27 mouse cellular contexts compared by ENCODE assay signal in genomic region chr5:122555107-122555506, GRCm38 (mm10). TPM values are rescaled to one million over a fixed set of nuclear protein-coding genes. Genes with fewer than 3 reads are reported as not detected.
DNase-seq lines count a peak whose midpoint lies in the region; ATAC-seq and TF ChIP-seq lines count a peak whose summit lies in the region.
"Had no signal": no experiment of that assay in that cellular context is flagged by ENCODE, and none has a peak within 500 bp of the region (broad histone marks: within the 10 kb centered on the region; RNA-seq: fewer than 3 reads in every experiment).

No protein-coding gene starts in this region.

- peaks cover 12% of the 10 kb centered on the region for H3K4me1 ChIP-seq in heart, postnatal 0 days (ENCODE audit: control insufficient read depth, insufficient read depth)
- peaks cover 3% of the 10 kb centered on the region for H3K4me1 ChIP-seq in heart, adult 2 months (ENCODE audit: control insufficient read depth, insufficient read depth, low read length)
- H3K4me1 ChIP-seq in liver, adult 2 months (ENCODE audit: control insufficient read depth, insufficient read depth, low read length) = no peaks in the 10 kb centered on the region
- H3K4me1 ChIP-seq in liver, embryonic 13.5 days (replicated peaks) = peaks cover 13% of the 10 kb centered on the region
- H3K4me1 ChIP-seq in liver, embryonic 16.5 days (ENCODE audit: control insufficient read depth, low read depth, low read length) = no peaks in the 10 kb centered on the region
- H3K4me1 ChIP-seq in midbrain, embryonic 13.5 days (replicated peaks) = no peaks in the 10 kb centered on the region
- H3K4me1 ChIP-seq: embryonic facial prominence, embryonic 12.5 days; embryonic facial prominence, embryonic 15.5 days; forebrain, embryonic 12.5 days; forebrain, embryonic 15.5 days; hindbrain, embryonic 10.5 days; hindbrain, embryonic 13.5 days had no signal

- H3K27ac ChIP-seq in heart, postnatal 0 days (ENCODE audit: low read depth) = peak overlapping the region; percentile 20; the same call in 1 of the 2 replicates
- no peak overlapping the region; the same call in 1 of the 2 replicates for H3K27ac ChIP-seq in heart, adult 2 months
- no peak overlapping the region for H3K27ac ChIP-seq in liver, adult 2 months (replicated peaks; ENCODE audit: insufficient read depth, low read depth, low read length)
- H3K27ac ChIP-seq in liver, embryonic 13.5 days = no peak overlapping the region
- H3K27ac ChIP-seq in liver, embryonic 16.5 days (ENCODE audit: low read length) = no peak overlapping the region
- no peak overlapping the region for H3K27ac ChIP-seq in midbrain, embryonic 13.5 days
- no peak overlapping the region for H3K27ac ChIP-seq in left cerebral cortex, adult 2 months
- H3K27ac ChIP-seq: embryonic facial prominence, embryonic 12.5 days; embryonic facial prominence, embryonic 15.5 days; forebrain, embryonic 12.5 days; forebrain, embryonic 15.5 days; hindbrain, embryonic 10.5 days; hindbrain, embryonic 13.5 days had no signal

- DNase-seq in heart, postnatal 0 days (ENCODE audit: low spot score) = no peak
- no peak for DNase-seq in heart, adult 2 months
- DNase-seq in liver, adult 2 months (ENCODE audit: extremely low read depth, low read depth, low spot score) = peak; percentile 23
- DNase-seq in liver, embryonic 13.5 days = peak; percentile 29
- no peak for DNase-seq in kidney, adult 8-10 months
- DNase-seq in left cerebral cortex, adult 2 months (ENCODE audit: extremely low spot score in 1 of 2, low spot score in 2 of 2) = no peak
- DNase-seq: adrenal gland, adult 8-10 months; adrenal gland, postnatal 25 days; cerebellum, adult 11 months; cerebellum, adult 2 months; cerebellum, adult 9-11 months; cerebellum, postnatal 25 days; gastrocnemius, postnatal 10 days; gastrocnemius, postnatal 36 days; heart, postnatal 10 days; heart, postnatal 36 days had no signal

- peaks cover 19% of the 10 kb centered on the region; the same call in 1 of the 2 replicates for H3K36me3 ChIP-seq in heart, postnatal 0 days (replicated peaks; ENCODE audit: control insufficient read depth, insufficient read depth, low read length)
- H3K36me3 ChIP-seq in heart, adult 2 months (ENCODE audit: control insufficient read depth, insufficient read depth, low read length) = peaks cover 5% of the 10 kb centered on the region
- H3K36me3 ChIP-seq in liver, adult 2 months (ENCODE audit: control insufficient read depth, insufficient read depth, low read length) = no peaks in the 10 kb centered on the region
- no peaks in the 10 kb centered on the region for H3K36me3 ChIP-seq in liver, embryonic 13.5 days
- no peaks in the 10 kb centered on the region for H3K36me3 ChIP-seq in liver, embryonic 16.5 days (ENCODE audit: control insufficient read depth, insufficient read depth)
- peaks cover 41% of the 10 kb centered on the region for H3K36me3 ChIP-seq in midbrain, embryonic 13.5 days

- H3K9ac ChIP-seq in heart, postnatal 0 days (replicated peaks; ENCODE audit: low read depth, low read length) = no peak overlapping the region
- no peak overlapping the region for H3K9ac ChIP-seq in heart, adult 2 months (ENCODE audit: low read depth, low read length)
- H3K9ac ChIP-seq in liver, adult 2 months (ENCODE audit: low read depth, low read length) = no peak overlapping the region
- H3K9ac ChIP-seq in liver, embryonic 13.5 days = no peak overlapping the region; the same call in 1 of the 2 replicates
- no peak overlapping the region for H3K9ac ChIP-seq in liver, embryonic 16.5 days (ENCODE audit: low read depth, low read length)
- no peak overlapping the region for H3K9ac ChIP-seq in midbrain, embryonic 13.5 days (replicated peaks)
- H3K9ac ChIP-seq: embryonic facial prominence, embryonic 12.5 days; embryonic facial prominence, embryonic 15.5 days; forebrain, embryonic 12.5 days; forebrain, embryonic 15.5 days; hindbrain, embryonic 13.5 days had no signal

- no peaks in the 10 kb centered on the region for H3K9me3 ChIP-seq in heart, postnatal 0 days (replicated peaks; ENCODE audit: control insufficient read depth, low read length)
- H3K9me3 ChIP-seq in liver, embryonic 13.5 days (replicated peaks) = no peaks in the 10 kb centered on the region
- H3K9me3 ChIP-seq in liver, embryonic 16.5 days (replicated peaks; ENCODE audit: control insufficient read depth, low read length) = no peaks in the 10 kb centered on the region
- no peaks in the 10 kb centered on the region for H3K9me3 ChIP-seq in midbrain, embryonic 13.5 days
- H3K9me3 ChIP-seq: embryonic facial prominence, embryonic 12.5 days; embryonic facial prominence, embryonic 15.5 days; forebrain, embryonic 12.5 days; forebrain, embryonic 15.5 days; hindbrain, embryonic 10.5 days; hindbrain, embryonic 13.5 days had no signal

- TF ChIP-seq POLR2A in heart, adult 2 months (IDR thresholded peaks at IDR 0.05; ENCODE audit: insufficient read depth, low read depth, low read length) = no peak
- TF ChIP-seq POLR2A in liver, adult 2 months (IDR thresholded peaks at IDR 0.05; ENCODE audit: extremely low read depth, insufficient read depth, low read length) = no peak

- ATAC-seq in heart, postnatal 0 days (ENCODE audit: insufficient read depth, low read depth) = no peak
- ATAC-seq in liver, embryonic 13.5 days (ENCODE audit: low read depth) = peak; percentile 96
- peak; percentile 84 for ATAC-seq in liver, embryonic 16.5 days (ENCODE audit: low read depth)
- no peak for ATAC-seq in midbrain, embryonic 13.5 days
- ATAC-seq: activated CD4-positive, CD25-positive, alpha-beta regulatory T cell, adult 4 months; forebrain, embryonic 15.5 days; hindbrain, embryonic 16.5 days had no signal

- TF ChIP-seq CTCF in heart, postnatal 0 days (IDR thresholded peaks at IDR 0.05; ENCODE audit: low read depth) = no peak
- no peak for TF ChIP-seq CTCF in heart, adult 2 months (IDR thresholded peaks at IDR 0.05)
- no peak for TF ChIP-seq CTCF in liver, adult 2 months (IDR thresholded peaks at IDR 0.05; ENCODE audit: low read depth, low read length)
- TF ChIP-seq CTCF in left cerebral cortex, adult 2 months (IDR thresholded peaks at IDR 0.05) = no peak

- no peaks in the 10 kb centered on the region for H3K27me3 ChIP-seq in heart, postnatal 0 days (ENCODE audit: control insufficient read depth, insufficient read depth, low read length)
- H3K27me3 ChIP-seq in heart, adult 2 months (ENCODE audit: control insufficient read depth, insufficient read depth, low read length) = no peaks in the 10 kb centered on the region
- H3K27me3 ChIP-seq in liver, adult 2 months (ENCODE audit: control insufficient read depth, insufficient read depth, low read length) = no peaks in the 10 kb centered on the region
- no peaks in the 10 kb centered on the region for H3K27me3 ChIP-seq in liver, embryonic 13.5 days
- no peaks in the 10 kb centered on the region; the same call in 1 of the 2 replicates for H3K27me3 ChIP-seq in liver, embryonic 16.5 days (ENCODE audit: control insufficient read depth, insufficient read depth, low read depth, low read length)
- H3K27me3 ChIP-seq in midbrain, embryonic 13.5 days = no peaks in the 10 kb centered on the region
- H3K27me3 ChIP-seq: embryonic facial prominence, embryonic 12.5 days; embryonic facial prominence, embryonic 15.5 days; forebrain, embryonic 12.5 days; forebrain, embryonic 15.5 days; hindbrain, embryonic 13.5 days had no signal

- no peak overlapping the region for H3K4me3 ChIP-seq in heart, postnatal 0 days (ENCODE audit: low read depth, low read length)
- no peak overlapping the region for H3K4me3 ChIP-seq in heart, adult 2 months
- H3K4me3 ChIP-seq in liver, adult 2 months (ENCODE audit: insufficient read depth, low read depth, low read length) = no peak overlapping the region
- no peak overlapping the region for H3K4me3 ChIP-seq in liver, embryonic 13.5 days (replicated peaks)
- no peak overlapping the region for H3K4me3 ChIP-seq in liver, embryonic 16.5 days (ENCODE audit: low read depth, low read length)
- H3K4me3 ChIP-seq in midbrain, embryonic 13.5 days (replicated peaks) = no peak overlapping the region
- no peak overlapping the region for H3K4me3 ChIP-seq in left cerebral cortex, adult 2 months
- H3K4me3 ChIP-seq: embryonic facial prominence, embryonic 12.5 days; embryonic facial prominence, embryonic 15.5 days; forebrain, embryonic 12.5 days; forebrain, embryonic 15.5 days; hindbrain, embryonic 10.5 days; hindbrain, embryonic 13.5 days had no signal

- TF ChIP-seq EP300 in heart, postnatal 0 days (IDR thresholded peaks at IDR 0.05; ENCODE audit: low read depth) = no peak
- TF ChIP-seq EP300 in heart, adult 2 months (IDR thresholded peaks at IDR 0.05; ENCODE audit: insufficient read depth, low read depth, low read length) = no peak

- no peak overlapping the region for H3K4me2 ChIP-seq in heart, postnatal 0 days (ENCODE audit: low read depth, low read length)
- H3K4me2 ChIP-seq in liver, embryonic 13.5 days = no peak overlapping the region
- H3K4me2 ChIP-seq in liver, embryonic 16.5 days (ENCODE audit: low read depth, low read length) = no peak overlapping the region
- H3K4me2 ChIP-seq in midbrain, embryonic 13.5 days (replicated peaks) = no peak overlapping the region
- H3K4me2 ChIP-seq: embryonic facial prominence, embryonic 12.5 days; embryonic facial prominence, embryonic 15.5 days; forebrain, embryonic 12.5 days; forebrain, embryonic 15.5 days; heart, embryonic 11.5 days; hindbrain, embryonic 13.5 days had no signal

- intact Hi-C loops in heart, adult 2 months (cut with DNase I) = no loop called here
- intact Hi-C loops in left cerebral cortex, adult 2 months (cut with DNase I) = no loop called here

- 15% methylated on average over 2 of the region's 2 CpGs for WGBS in heart, postnatal 0 days
- WGBS in heart, adult 2 months = 31% methylated on average over 2 of the region's 2 CpGs
- WGBS in liver, adult 2 months = 12% methylated on average over 2 of the region's 2 CpGs
- 9% methylated on average over 2 of the region's 2 CpGs for WGBS in liver, embryonic 13.5 days (ENCODE audit: insufficient replicate concordance)
- 19% methylated on average over 2 of the region's 2 CpGs for WGBS in liver, embryonic 16.5 days (ENCODE audit: insufficient replicate concordance)
- 87% methylated on average over 2 of the region's 2 CpGs for whole genome bisulfite sequencing in midbrain, embryonic 13.5 days

- H3K79me2 ChIP-seq in heart, adult 2 months (replicated peaks; ENCODE audit: control insufficient read depth, insufficient read depth, low read length) = no peaks in the 10 kb centered on the region
- no peaks in the 10 kb centered on the region for H3K79me2 ChIP-seq in liver, adult 2 months (ENCODE audit: control insufficient read depth, insufficient read depth, low read length)

RNA-seq across cellular contexts. Expression of gene Atp2a2, which starts 53.1 kb away (rescaled TPM):
- total RNA-seq in heart, postnatal 0 days (2014; rRNA removed; ENCODE audit: low replicate concordance) = 2,277 and 2,295 TPM in 2 replicates
- polyA plus RNA-seq in heart, postnatal 0 days (2015; fragmentation: Nextera tagmentation; extraction: Ambion mirVana) = 706 and 785 TPM in 2 replicates
- total RNA-seq in heart, adult 2 months (2021) = over 10,000 TPM; 11,796 to 13,259 TPM
- 3,546 and 6,285 TPM in 2 replicates for polyA plus RNA-seq in heart, adult 2 months (2012; rRNA removed)
- 44.6 and 65.4 TPM in 2 replicates for total RNA-seq in liver, adult 2 months (2014; rRNA removed)
- 46.0 and 50.5 TPM in 2 replicates for polyA plus RNA-seq in liver, adult 2 months (2012; rRNA removed)
- polyA plus RNA-seq in liver, embryonic 13.5 days (2015; fragmentation: Nextera tagmentation; extraction: Ambion mirVana) = 14.1 and 17.1 TPM in 2 replicates
- polyA plus RNA-seq in liver, embryonic 16.5 days (2015; fragmentation: Nextera tagmentation; extraction: Ambion mirVana) = 10.0 and 11.3 TPM in 2 replicates
- polyA plus RNA-seq in midbrain, embryonic 13.5 days (2015; fragmentation: Nextera tagmentation; extraction: Ambion mirVana) = 35.7 and 40.0 TPM in 2 replicates
- 100 to 1,000 TPM; 670 to 735 TPM for total RNA-seq in left cerebral cortex, adult 2 months (2021)

RNA-seq across cellular contexts. Expression of gene Ift81, which starts 59.2 kb away (rescaled TPM):
- total RNA-seq in heart, postnatal 0 days (2014; rRNA removed; ENCODE audit: low replicate concordance) = 36.3 and 43.8 TPM in 2 replicates
- 50.3 and 51.6 TPM in 2 replicates for polyA plus RNA-seq in heart, postnatal 0 days (2015; fragmentation: Nextera tagmentation; extraction: Ambion mirVana)
- total RNA-seq in heart, adult 2 months (2021) = 10 to 100 TPM; 78.1 to 97.0 TPM
- polyA plus RNA-seq in heart, adult 2 months (2012; rRNA removed) = 11.4 and 25.3 TPM in 2 replicates
- total RNA-seq in liver, adult 2 months (2014; rRNA removed) = 1.7 and 3.0 TPM in 2 replicates
- 0.14 and 0.38 TPM in 2 replicates for polyA plus RNA-seq in liver, adult 2 months (2012; rRNA removed)
- 3.0 and 3.8 TPM in 2 replicates for polyA plus RNA-seq in liver, embryonic 13.5 days (2015; fragmentation: Nextera tagmentation; extraction: Ambion mirVana)
- 1.9 and 2.2 TPM in 2 replicates for polyA plus RNA-seq in liver, embryonic 16.5 days (2015; fragmentation: Nextera tagmentation; extraction: Ambion mirVana)
- 76.2 and 84.5 TPM in 2 replicates for polyA plus RNA-seq in midbrain, embryonic 13.5 days (2015; fragmentation: Nextera tagmentation; extraction: Ambion mirVana)
- 10 to 100 TPM; 46.4 to 49.2 TPM for total RNA-seq in left cerebral cortex, adult 2 months (2021)

Comparison
In these comparisons a context has a peak if more than half of its experiments do, and no peak if none do; other contexts are left out.
1. ATAC-seq: peak in liver, embryonic 13.5 days (single experiment) and liver, embryonic 16.5 days (single experiment); none in heart, postnatal 0 days (single experiment) and midbrain, embryonic 13.5 days (single experiment).
2. DNase-seq: peak in liver, adult 2 months (single experiment) and liver, embryonic 13.5 days (single experiment); none in heart, postnatal 0 days (single experiment), heart, adult 2 months (0 of 2), kidney, adult 8-10 months (0 of 2) and left cerebral cortex, adult 2 months (0 of 2).
3. RNA of gene Atp2a2, which starts 53.1 kb away (polyA plus RNA-seq): 3,546 to 6,285 TPM in heart, adult 2 months and 706 to 785 TPM in heart, postnatal 0 days; 46.0 to 50.5 TPM in liver, adult 2 months, 35.7 to 40.0 TPM in midbrain, embryonic 13.5 days, 14.1 to 17.1 TPM in liver, embryonic 13.5 days and 10.0 to 11.3 TPM in liver, embryonic 16.5 days; every median in the first group is over 10 times any median in the second.